Comparison of ENCODE assay signal across 8 mouse cellular contexts in genomic region chr19:5921715-5922114, GRCm38 (mm10). TPM values are rescaled to one million over a fixed set of nuclear protein-coding genes. Genes with fewer than 3 reads are reported as not detected.
DNase-seq lines count a peak whose midpoint lies in the region; ATAC-seq and TF ChIP-seq lines count a peak whose summit lies in the region.

No protein-coding gene starts in this region.

- 20% methylated on average over 9 of the region's 9 CpGs for WGBS in forebrain, embryonic 10.5 days
- 22% methylated on average over 9 of the region's 9 CpGs for WGBS in hindbrain, embryonic 15.5 days
- WGBS in liver, embryonic 14.5 days (ENCODE audit: insufficient replicate concordance), result 17% methylated on average over 9 of the region's 9 CpGs

- no peak for ATAC-seq in hindbrain, embryonic 15.5 days (ENCODE audit: low FRiP score, low read depth)
- peak; percentile 30; the same call in 1 of the 2 replicates for ATAC-seq in liver, embryonic 14.5 days (ENCODE audit: insufficient read depth)

- no peaks in the 10 kb centered on the region for H3K9me3 ChIP-seq in forebrain, embryonic 10.5 days
- H3K9me3 ChIP-seq in hindbrain, embryonic 15.5 days, result no peaks in the 10 kb centered on the region
- H3K9me3 ChIP-seq in liver, embryonic 14.5 days (ENCODE audit: control insufficient read depth, low read length), result no peaks in the 10 kb centered on the region

- TF ChIP-seq POLR2A in brain, embryonic 14.5 days (IDR thresholded peaks at IDR 0.05; ENCODE audit: borderline replicate concordance, extremely low read depth, insufficient read depth, insufficient read length, poor library complexity, severe bottlenecking), result no peak

- 0 out of 2 replicates have a peak overlapping the region, but pooled peaks have one; percentile 8 for H3K27ac ChIP-seq in forebrain, embryonic 10.5 days
- H3K27ac ChIP-seq in hindbrain, embryonic 15.5 days (replicated peaks), result no peak overlapping the region
- H3K27ac ChIP-seq in liver, embryonic 14.5 days, result peak overlapping the region; percentile 37

- peak; percentile 27 for DNase-seq in brain, embryonic 14.5 days (ENCODE audit: low read depth)
- peak; percentile 36 for DNase-seq in forebrain, embryonic 10.5 days (ENCODE audit: extremely low spot score, low spot score)
- peak in 1 of 3 experiments; percentile 56 for DNase-seq in liver, embryonic 14.5 days (ENCODE audit: low read depth in 3 of 3, low spot score in 3 of 3)
- DNase-seq in adipocyte (ENCODE audit: low spot score), result no peak
- DNase-seq in ovary, postnatal 10 days (ENCODE audit: low spot score), result no peak
- no peak for DNase-seq in urinary bladder, adult 2 months (ENCODE audit: low spot score)
- no peak for DNase-seq in cerebellum, adult 11-12 months

- H3K9ac ChIP-seq in hindbrain, embryonic 15.5 days, result peak overlapping the region; percentile 35; the same call in 1 of the 2 replicates
- peak overlapping the region; percentile 44 for H3K9ac ChIP-seq in liver, embryonic 14.5 days (replicated peaks)

- TF ChIP-seq EP300 in liver, embryonic 14.5 days (IDR thresholded peaks at IDR 0.05; ENCODE audit: low read depth), result no peak

- H3K27me3 ChIP-seq in forebrain, embryonic 10.5 days (ENCODE audit: poor library complexity, severe bottlenecking), result peaks cover 26% of the 10 kb centered on the region
- H3K27me3 ChIP-seq in hindbrain, embryonic 15.5 days, result no peaks in the 10 kb centered on the region
- peaks cover 7% of the 10 kb centered on the region for H3K27me3 ChIP-seq in liver, embryonic 14.5 days (ENCODE audit: control insufficient read depth, insufficient read depth, low read length)

- peaks cover 37% of the 10 kb centered on the region for H3K4me1 ChIP-seq in forebrain, embryonic 10.5 days
- peaks cover 35% of the 10 kb centered on the region for H3K4me1 ChIP-seq in hindbrain, embryonic 15.5 days (replicated peaks)
- peaks cover 34 to 36% of the 10 kb centered on the region in 2 experiments for H3K4me1 ChIP-seq in liver, embryonic 14.5 days (replicated peaks; ENCODE audit: control insufficient read depth in 2 of 2, insufficient read depth in 2 of 2, low read length in 1 of 2)

- H3K36me3 ChIP-seq in forebrain, embryonic 10.5 days (replicated peaks), result peaks cover 12% of the 10 kb centered on the region
- H3K36me3 ChIP-seq in hindbrain, embryonic 15.5 days, result peaks cover 16% of the 10 kb centered on the region; the same call in 1 of the 2 replicates
- H3K36me3 ChIP-seq in liver, embryonic 14.5 days (replicated peaks; ENCODE audit: control insufficient read depth, insufficient read depth, low read depth), result no peaks in the 10 kb centered on the region

- H3K4me3 ChIP-seq in forebrain, embryonic 10.5 days, result peak overlapping the region; percentile 23
- H3K4me3 ChIP-seq in hindbrain, embryonic 15.5 days, result no peak overlapping the region; the same call in 1 of the 2 replicates
- H3K4me3 ChIP-seq in liver, embryonic 14.5 days (ENCODE audit: insufficient read depth in 1 of 2, low read depth in 2 of 2, low read length in 2 of 2), result peak overlapping the region; percentile 0 to 30; a peak in 3 of 4 replicates

- TF ChIP-seq CTCF in brain, embryonic 14.5 days (IDR thresholded peaks at IDR 0.05; ENCODE audit: borderline replicate concordance, extremely low read depth, insufficient read depth, insufficient read length), result no peak
- TF ChIP-seq CTCF in liver, embryonic 14.5 days (IDR thresholded peaks at IDR 0.05; ENCODE audit: low read depth), result no peak

- peak overlapping the region; percentile 81 for H3K4me2 ChIP-seq in hindbrain, embryonic 15.5 days
- peak overlapping the region; percentile 100 for H3K4me2 ChIP-seq in liver, embryonic 14.5 days (ENCODE audit: low read depth)

RNA-seq across cellular contexts. Expression of gene Cdc42ep2, which starts 2.9 kb away (rescaled TPM):
- polyA plus RNA-seq in brain, embryonic 14.5 days (2012; rRNA removed), result 11.7 and 13.7 TPM in 2 replicates
- polyA plus RNA-seq in forebrain, embryonic 10.5 days (2016; fragmentation: Nextera tagmentation; extraction: Ambion mirVana), result 1.1 and 1.5 TPM in 2 replicates
- 19.0 and 20.3 TPM in 2 replicates for polyA plus RNA-seq in hindbrain, embryonic 15.5 days (2015; fragmentation: Nextera tagmentation; extraction: Ambion mirVana)
- polyA plus RNA-seq in liver, embryonic 14.5 days (2012; rRNA removed), result 2.2 and 2.3 TPM in 2 replicates
- 1.6 and 2.1 TPM in 2 replicates for polyA plus RNA-seq in liver, embryonic 14.5 days (2014; fragmentation: Nextera tagmentation; extraction: Ambion mirVana)
- 22.9 and 26.2 TPM in 2 replicates for polyA plus RNA-seq in urinary bladder, adult 2 months (2012; rRNA removed)

RNA-seq across cellular contexts. Expression of gene Dpf2, which starts 8.9 kb away (rescaled TPM):
- 180 and 231 TPM in 2 replicates for polyA plus RNA-seq in brain, embryonic 14.5 days (2012; rRNA removed)
- polyA plus RNA-seq in forebrain, embryonic 10.5 days (2016; fragmentation: Nextera tagmentation; extraction: Ambion mirVana), result 246 and 247 TPM in 2 replicates
- 111 and 113 TPM in 2 replicates for polyA plus RNA-seq in hindbrain, embryonic 15.5 days (2015; fragmentation: Nextera tagmentation; extraction: Ambion mirVana)
- 35.3 and 36.0 TPM in 2 replicates for polyA plus RNA-seq in liver, embryonic 14.5 days (2012; rRNA removed)
- polyA plus RNA-seq in liver, embryonic 14.5 days (2014; fragmentation: Nextera tagmentation; extraction: Ambion mirVana), result 45.1 and 54.5 TPM in 2 replicates
- polyA plus RNA-seq in urinary bladder, adult 2 months (2012; rRNA removed), result 87.5 and 102 TPM in 2 replicates

RNA-seq across cellular contexts. Expression of gene Tigd3, which starts 27.8 kb away (rescaled TPM):
- 15.2 and 15.5 TPM in 2 replicates for polyA plus RNA-seq in brain, embryonic 14.5 days (2012; rRNA removed)
- 9.0 and 9.1 TPM in 2 replicates for polyA plus RNA-seq in forebrain, embryonic 10.5 days (2016; fragmentation: Nextera tagmentation; extraction: Ambion mirVana)
- 10.7 and 11.7 TPM in 2 replicates for polyA plus RNA-seq in hindbrain, embryonic 15.5 days (2015; fragmentation: Nextera tagmentation; extraction: Ambion mirVana)
- 2.2 and 2.4 TPM in 2 replicates for polyA plus RNA-seq in liver, embryonic 14.5 days (2012; rRNA removed)
- polyA plus RNA-seq in liver, embryonic 14.5 days (2014; fragmentation: Nextera tagmentation; extraction: Ambion mirVana), result 1.1 TPM in 2 replicates
- 0.69 and 0.87 TPM in 2 replicates for polyA plus RNA-seq in urinary bladder, adult 2 months (2012; rRNA removed)

RNA-seq across cellular contexts. Expression of gene Pola2, which starts 42.3 kb away (rescaled TPM):
- 33.8 and 56.9 TPM in 2 replicates for polyA plus RNA-seq in brain, embryonic 14.5 days (2012; rRNA removed)
- polyA plus RNA-seq in forebrain, embryonic 10.5 days (2016; fragmentation: Nextera tagmentation; extraction: Ambion mirVana), result 122 and 126 TPM in 2 replicates
- polyA plus RNA-seq in hindbrain, embryonic 15.5 days (2015; fragmentation: Nextera tagmentation; extraction: Ambion mirVana), result 26.7 and 28.1 TPM in 2 replicates
- polyA plus RNA-seq in liver, embryonic 14.5 days (2012; rRNA removed), result 60.9 and 66.4 TPM in 2 replicates
- 63.0 and 68.1 TPM in 2 replicates for polyA plus RNA-seq in liver, embryonic 14.5 days (2014; fragmentation: Nextera tagmentation; extraction: Ambion mirVana)
- polyA plus RNA-seq in urinary bladder, adult 2 months (2012; rRNA removed), result 32.8 and 41.0 TPM in 2 replicates

RNA-seq across cellular contexts. Expression of gene Slc25a45, which starts 44.1 kb away (rescaled TPM):
- 2.6 and 3.5 TPM in 2 replicates for polyA plus RNA-seq in brain, embryonic 14.5 days (2012; rRNA removed)
- 1.5 and 2.0 TPM in 2 replicates for polyA plus RNA-seq in forebrain, embryonic 10.5 days (2016; fragmentation: Nextera tagmentation; extraction: Ambion mirVana)
- polyA plus RNA-seq in hindbrain, embryonic 15.5 days (2015; fragmentation: Nextera tagmentation; extraction: Ambion mirVana), result 2.6 TPM in 2 replicates
- polyA plus RNA-seq in liver, embryonic 14.5 days (2012; rRNA removed), result 5.3 and 5.8 TPM in 2 replicates
- 3.2 and 4.6 TPM in 2 replicates for polyA plus RNA-seq in liver, embryonic 14.5 days (2014; fragmentation: Nextera tagmentation; extraction: Ambion mirVana)
- 19.2 and 25.1 TPM in 2 replicates for polyA plus RNA-seq in urinary bladder, adult 2 months (2012; rRNA removed)

Comparison
In these comparisons a context has a peak if more than half of its experiments do, and no peak if none do; other contexts are left out.
1. DNase-seq: peak in brain, embryonic 14.5 days (single experiment) and forebrain, embryonic 10.5 days (single experiment); none in adipocyte (single experiment), ovary, postnatal 10 days (single experiment), urinary bladder, adult 2 months (single experiment) and cerebellum, adult 11-12 months (single experiment).